Mouse (Mus musculus) spleen, postnatal 4 days (tissue): ENCODE results near the gene Aldh1a1.

Experiments used
- DNase-seq, 2 experiments: peaks; one replicate each; pipeline ENCODE4 v3.0.0; 2022; ENCODE audit warnings: low spot score in 2 of 2

Gene Aldh1a1

GRCm38 (mm10) chr19:20653082-20653676 lies 160.7 kb downstream of the Aldh1a1 start:
- no peak for DNase-seq

GRCm38 (mm10) chr19:20654141-20654873 lies 161.8 kb downstream of the Aldh1a1 start:
- DNase-seq, result no peak

- no peak for DNase-seq
Observed at GRCm38 (mm10) chr19:20677697-20678355, 185.3 kb downstream of the Aldh1a1 start.
